Mouse (Mus musculus) testis, adult 2 months (tissue): Measurements from ENCODE around the gene Zfp316.

Experiments
- CTCF ChIP-seq: fragments of 200-500 bp; IDR thresholded peaks from 2 replicates; pipeline ENCODE4 v1.5.1; 2012; ENCODE audit warnings: low read depth, mild to moderate bottlenecking, inconsistent platforms, low read length, moderate library complexity; ENCODE audit not compliant: control insufficient read depth, insufficient read depth, insufficient replicate concordance
- POLR2A ChIP-seq: fragments of 200-500 bp; IDR thresholded peaks from 2 replicates; pipeline ENCODE4 v1.6.1; 2012; ENCODE audit warnings: low read depth, mild to moderate bottlenecking, inconsistent platforms, low read length, moderate library complexity; ENCODE audit not compliant: control insufficient read depth

- no peak for TF ChIP-seq CTCF
- TF ChIP-seq POLR2A, result no peak
Measured at GRCm38 (mm10) chr5:143295330-143295729, 25.5 kb upstream of the Zfp316 start.
